Mouse (Mus musculus) adrenal gland, postnatal 14 days (tissue): ENCODE data around the gene Nmnat2. TPM values are rescaled to one million over a fixed set of nuclear protein-coding genes. Genes with fewer than 3 reads are reported as not detected.

Experiments
- DNase-seq: peaks from one replicate; pipeline ENCODE4 v3.0.0; 2021; ENCODE audit warnings: mixed read lengths
- total RNA-seq: library from RNA; stranded (reverse); gene quantifications from 2 replicates; pipeline ENCODE4 v1.2.3, GENCODE M21; 2021

The Nmnat2 gene
- total RNA-seq, 1 experiment from 2014 or later: 0.96 TPM

DNA sequence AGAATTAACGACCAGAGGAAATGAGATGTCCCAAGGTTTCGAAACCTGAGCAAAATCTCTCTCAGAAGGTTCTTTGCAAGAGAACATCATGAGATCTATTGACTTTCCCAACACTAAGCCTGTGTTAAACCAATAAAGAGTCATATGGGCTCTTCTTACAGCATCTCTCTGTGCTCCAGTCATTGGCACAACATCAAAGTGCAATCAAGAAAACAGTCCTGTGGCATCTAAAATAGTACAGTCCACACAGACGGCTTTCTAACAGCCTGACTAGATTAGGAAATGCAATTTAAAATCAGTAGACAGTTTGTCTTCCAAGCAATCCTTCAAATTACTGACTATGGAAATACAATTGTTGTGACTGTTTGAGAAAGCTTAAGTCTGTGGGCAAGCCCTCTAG lies 32.2 kb downstream of the Nmnat2 start:
- DNase-seq: no peak

DNA sequence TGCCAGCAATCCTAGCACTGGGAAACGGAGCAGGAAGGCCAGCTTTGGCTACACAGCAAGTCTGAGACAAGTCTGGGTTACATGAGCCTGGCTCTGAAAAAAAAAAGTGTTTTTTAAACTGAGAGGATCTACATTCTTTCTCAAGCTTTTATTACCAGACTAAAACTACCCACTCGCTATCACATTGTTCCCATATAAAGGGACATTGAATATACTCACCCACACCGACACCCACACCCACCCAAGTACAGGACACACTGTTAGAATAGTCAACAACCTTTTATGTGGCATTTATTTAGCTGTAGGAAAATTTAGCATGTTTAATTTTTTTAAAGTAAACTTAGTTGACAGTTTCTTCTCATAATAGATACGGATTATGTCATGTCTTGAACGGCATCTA lies 35.3 kb downstream of the Nmnat2 start:
- no peak for DNase-seq

DNA sequence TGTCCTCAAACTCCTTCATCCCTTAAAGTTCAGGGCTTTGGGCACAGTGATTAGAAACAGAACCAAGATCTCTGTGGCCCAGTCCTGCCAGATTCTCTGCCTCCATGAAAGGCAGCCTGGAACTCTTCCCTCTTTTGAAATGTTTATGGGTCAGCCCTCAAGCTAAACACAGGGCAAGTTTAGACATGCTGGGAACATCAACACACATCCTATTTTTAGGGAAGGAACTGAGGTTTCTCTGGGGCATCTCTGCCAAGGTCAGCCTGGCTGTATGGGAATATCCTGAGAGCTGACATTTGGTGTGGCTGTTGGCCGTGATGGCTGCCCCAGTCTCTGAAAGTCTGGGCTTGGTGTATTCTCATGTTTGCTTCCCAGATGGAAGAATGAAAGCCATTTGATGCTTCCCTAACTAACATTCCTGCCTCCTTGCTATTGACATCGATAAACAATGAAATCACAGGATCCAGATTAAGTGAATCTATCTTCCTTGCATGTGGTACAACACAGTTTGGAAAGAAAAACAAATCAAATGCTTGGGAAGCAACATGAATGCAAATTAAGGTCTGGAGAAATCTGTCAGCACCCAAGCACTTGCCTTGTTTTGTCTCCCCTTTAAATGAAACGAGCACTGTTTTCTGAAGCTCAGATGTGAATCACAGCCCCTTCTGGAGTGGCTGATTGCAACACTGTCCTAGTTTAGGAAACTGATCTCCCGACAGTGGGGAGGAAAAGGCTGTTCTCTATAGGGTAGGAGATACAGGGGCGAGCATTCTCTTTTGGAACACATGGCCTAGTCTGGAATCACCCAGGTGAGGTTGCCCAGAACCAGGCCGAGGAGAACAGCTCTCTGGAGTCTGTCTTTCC lies 37.7 kb downstream of the Nmnat2 start:
- DNase-seq: no peak

DNA sequence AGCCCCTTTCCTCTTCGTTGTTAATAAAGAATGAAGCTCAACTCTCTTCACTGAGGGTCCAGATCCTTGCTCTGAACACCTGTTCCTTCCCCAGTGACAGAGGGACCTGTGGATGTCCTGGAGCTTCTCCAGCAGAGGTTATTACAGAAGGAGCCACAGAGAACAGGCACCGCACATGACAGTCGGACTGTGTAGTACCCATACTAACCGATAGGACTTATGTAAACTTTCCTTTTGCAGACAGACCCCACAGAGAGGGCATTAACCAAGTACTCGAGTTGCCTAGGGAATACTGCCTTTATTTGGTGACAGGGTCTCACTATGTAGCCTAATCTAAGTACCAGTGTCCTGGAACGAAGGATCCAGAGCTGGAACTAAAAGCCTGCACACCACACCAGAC lies 39.0 kb downstream of the Nmnat2 start:
- no peak for DNase-seq

DNA sequence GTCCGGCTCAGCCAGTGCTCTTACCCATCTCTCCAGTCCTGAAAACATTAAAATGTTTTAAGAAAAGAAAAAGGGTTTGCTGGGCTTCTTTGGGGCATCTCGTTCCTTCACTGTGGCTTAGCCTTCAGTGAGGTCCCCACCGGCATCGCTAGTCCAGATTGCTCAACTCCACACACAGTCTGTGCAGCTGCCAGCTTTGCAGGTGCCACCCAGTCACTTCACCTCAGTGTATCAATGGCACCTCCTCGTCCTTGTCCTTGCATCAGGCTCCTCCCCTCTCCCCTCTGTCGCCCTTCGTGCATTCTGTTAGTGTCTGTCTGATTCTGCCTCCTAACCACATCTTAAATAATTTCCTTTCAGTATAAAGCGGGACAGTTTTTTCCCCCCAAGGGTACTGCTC lies 45.2 kb downstream of the Nmnat2 start:
- no peak for DNase-seq

DNA sequence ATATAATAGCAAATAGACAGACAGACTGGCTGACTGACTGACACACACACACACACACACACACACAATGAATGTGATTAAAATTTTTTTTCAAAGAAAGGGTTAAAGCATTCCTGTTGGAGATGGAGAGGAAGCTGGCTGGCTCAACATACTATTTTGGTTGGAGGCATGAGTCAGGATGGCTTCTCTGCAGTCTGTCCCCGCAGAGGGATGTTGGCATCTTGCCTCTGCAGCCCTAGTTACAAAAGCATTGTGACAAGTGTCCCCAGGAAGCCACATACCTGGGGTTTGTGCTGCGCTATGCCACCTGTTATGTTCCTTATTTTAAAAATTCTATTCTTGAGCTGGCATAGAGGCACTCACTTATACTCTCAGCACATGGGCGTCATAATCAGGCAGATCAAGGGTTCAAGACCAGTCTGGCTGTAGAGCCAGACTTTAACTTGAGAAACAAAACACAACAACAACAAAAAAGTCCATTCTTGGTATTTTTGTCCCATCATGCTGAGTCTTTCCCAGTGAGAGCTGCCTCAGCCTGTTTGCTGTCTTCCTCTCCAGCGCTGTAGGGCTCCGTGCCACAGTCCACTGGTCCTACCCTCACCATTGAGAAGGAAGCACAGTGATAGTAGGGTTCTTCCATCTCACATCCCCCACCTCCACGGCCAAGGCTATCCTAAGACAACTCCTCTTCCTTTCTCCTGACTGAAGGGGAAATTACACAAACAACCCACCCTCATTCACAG lies 45.9 kb downstream of the Nmnat2 start:
- peak; percentile 24 for DNase-seq

DNA sequence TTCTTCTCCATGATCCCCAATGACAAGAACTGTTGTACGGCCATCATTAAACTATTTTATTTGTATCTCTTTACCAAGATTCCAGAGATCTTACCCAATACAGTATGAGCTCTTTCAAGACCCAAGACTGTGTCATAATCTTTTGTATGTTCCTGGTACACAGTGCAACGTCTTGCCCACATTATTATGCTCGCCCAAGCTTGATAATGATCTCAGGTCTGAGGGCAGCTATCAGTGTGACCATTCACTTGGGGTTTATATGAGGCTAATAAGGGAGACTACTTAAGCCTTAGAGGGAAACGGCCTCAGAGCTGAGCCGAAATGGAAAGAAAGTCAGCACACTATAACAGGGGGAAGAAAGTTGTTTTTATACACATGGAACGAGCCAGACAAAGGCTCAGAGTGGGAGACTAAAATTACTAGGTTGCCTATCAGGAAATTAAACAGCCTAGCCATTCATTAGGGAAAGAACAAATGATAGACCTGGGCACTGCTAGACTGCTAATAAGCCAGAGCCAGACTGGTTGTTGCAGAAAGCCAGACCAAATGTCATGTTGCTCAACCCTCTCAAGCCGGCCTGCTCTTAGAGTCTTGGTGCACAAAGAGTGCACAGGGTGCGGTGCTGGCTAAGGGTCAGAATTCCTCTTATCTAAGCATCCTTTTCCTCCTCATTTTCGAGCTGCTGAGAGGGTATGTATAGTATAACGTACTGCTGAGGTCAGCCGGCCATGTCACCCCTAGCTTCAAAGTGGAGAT lies 47.7 kb downstream of the Nmnat2 start:
- peak; percentile 21 for DNase-seq

DNA sequence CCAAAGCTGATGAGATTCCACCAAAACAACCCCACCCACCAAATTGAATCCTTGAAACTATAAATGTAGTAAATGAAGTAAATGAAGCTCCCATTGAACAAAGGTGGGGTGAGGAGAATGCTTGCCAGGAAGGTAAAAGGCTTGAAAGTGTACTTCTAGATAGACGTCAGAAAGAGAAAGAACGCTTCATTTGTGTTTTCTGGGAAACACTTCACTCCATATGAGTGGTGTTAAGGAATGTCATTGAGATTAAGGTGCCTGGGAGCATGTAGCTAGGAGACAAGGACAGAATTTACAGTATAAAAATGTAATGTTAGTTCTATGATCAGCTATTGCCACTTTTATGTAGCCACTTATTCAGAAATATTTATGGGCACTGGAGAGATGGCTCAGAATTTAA lies 49.7 kb downstream of the Nmnat2 start:
- DNase-seq: no peak

DNA sequence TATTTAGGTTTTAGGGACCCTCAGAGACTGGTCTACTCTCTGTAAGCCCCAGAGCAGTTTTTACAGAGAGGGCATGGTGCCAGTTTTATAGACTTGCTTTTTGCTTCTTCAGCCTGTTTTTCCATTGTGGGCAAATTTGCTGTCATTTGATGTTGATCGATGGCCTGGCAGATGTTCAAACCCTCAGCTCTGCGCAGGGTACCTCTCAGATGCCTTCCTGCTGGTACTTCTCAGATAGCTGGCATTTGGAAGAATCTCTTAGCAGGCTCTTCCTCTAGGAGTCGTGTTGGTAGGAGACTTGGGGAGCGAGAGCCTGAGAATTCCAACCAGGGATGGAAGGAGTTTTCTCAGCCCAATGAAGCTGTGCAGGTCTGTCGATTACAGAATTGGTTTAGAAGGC lies 51.3 kb downstream of the Nmnat2 start:
- no peak for DNase-seq

DNA sequence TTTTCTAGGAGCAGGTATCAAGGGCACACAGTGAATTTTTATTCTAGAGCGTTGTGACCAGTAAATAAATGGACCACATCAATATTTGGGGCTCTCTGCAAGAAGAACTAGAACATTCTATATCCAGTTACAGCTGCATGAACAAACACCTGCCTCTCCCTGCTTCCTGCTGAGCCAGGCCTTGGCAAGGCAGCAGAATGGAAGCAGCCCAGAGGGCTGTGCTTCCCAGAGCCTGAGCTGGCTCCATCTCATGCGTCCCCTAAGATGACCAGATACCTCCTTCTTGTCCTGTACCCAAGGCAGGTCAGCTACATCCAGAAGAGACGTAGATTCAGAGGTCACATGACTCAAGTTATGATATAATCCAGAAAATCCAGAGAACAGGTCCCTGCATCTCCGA lies 52.0 kb downstream of the Nmnat2 start:
- DNase-seq: no peak

DNA sequence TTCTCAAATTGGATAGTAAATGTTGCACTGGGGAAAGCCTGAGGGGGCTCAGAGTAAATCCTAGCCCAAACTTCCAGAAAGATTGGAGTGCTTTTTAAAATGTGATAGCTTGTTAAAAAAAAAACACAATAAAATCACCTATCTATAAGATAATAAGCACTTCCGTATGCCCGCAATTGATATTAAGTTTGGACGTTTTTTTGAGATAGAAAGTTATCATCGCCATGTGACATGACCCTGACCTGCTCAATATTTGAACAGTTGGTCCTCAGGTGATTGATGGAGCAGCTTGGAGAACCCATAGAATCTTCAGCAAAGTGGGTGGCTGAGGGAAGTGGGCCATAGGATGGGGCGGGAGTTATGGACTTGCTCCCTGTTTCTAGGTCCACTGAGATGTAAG lies 52.5 kb downstream of the Nmnat2 start:
- no peak for DNase-seq

DNA sequence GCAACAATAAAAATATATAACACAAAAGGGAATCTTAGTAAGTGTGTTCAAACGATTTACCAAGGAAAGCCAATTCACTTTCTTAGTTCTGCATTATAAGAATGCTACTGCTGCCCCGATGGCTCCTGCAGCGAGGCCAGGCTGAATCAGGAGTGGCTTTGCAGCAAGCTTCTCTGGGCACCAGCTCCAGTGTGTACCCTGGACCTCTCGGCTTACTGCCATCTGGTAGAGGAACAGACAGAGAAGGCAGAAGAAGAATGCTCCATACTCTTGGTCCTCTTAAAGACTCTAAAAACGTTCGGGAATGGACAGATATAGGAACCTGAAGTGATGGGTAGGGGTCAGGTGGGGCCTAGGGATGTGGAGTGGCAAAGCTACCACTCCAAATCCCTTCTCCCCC lies 53.0 kb downstream of the Nmnat2 start:
- no peak for DNase-seq

DNA sequence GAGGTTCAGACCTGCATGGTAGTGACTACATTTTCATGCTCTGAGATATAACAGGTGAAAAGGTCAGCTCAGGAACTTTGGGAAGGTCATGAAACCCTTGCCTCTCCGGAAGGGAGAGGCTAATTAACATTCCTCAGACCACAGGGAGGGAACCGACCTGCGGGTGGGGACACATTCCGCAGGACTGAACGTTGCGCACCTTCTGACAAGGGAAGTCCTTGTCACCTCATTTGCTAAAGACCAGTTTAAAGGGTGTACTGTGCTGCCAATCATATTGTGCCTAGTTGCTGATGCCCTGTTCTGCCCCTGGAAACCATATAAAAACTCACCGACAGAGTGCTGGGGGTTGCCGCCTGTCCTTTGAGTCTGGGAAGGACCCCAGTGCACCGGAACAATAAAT lies 54.5 kb downstream of the Nmnat2 start:
- DNase-seq: no peak

DNA sequence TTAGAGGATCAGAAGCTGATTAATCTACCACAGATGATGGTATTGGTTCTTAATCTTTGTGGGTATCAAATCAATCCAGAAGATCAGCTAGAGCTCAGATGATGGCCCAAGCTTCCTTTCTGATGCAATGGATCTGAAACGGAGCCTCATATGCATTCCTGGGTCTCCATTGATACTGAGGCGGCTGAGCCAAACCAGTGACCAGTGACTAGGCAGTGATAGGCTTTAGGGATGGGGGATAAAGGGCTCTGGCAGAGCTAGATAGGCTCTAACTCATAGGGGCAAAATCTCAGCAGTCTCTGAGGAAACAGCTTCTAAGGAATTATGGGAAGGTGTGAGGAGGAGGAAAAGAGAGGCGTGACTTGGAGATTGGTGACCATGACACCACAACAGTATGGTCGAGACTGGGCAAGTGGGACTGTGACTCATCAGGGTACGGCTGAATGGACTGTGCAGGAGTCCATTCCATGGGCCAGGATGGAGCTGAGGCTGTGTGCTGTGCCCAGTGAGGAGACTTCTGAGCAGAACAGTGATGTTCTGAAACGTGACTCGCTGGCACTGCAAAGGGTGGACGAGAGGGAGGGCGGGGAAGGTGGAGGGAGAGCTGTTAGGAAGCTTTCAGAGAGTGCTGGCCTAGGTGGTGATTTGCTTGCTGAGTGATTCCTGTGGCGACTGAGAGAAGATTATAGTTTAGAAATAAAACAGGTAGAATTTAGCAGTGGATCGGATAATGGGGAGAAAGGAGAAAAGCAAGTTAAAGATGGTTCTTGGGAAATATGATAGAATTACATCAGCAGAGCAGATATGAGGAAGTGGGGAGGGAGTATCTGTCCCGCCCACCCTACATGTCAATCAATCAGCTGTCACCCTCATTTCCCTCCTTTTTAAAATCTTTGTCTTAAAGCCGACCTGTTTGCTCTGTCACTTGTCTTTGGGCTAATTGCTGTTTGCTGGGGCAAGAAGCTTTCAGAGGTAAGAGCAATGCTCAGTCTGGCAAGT lies 55.9 kb downstream of the Nmnat2 start:
- DNase-seq: no peak

DNA sequence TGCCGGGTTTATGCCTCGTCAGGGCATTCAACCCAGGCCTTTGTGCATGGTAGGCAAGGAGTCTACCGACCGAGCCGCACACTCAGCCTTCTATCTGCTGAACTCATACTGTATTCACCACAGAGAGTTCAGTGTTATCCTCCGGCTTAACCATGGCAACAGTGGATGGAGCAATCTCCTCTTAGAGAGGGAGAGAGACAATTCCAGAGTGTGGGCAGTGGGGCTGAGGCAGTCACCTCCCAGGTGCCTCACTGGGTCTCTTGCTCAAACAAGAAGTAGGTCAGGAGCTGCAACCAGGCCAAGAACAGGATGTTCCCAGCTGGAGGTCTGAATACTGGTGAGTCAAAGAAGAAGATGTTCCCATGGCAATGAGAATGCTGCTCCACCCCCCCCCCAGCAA lies 56.8 kb downstream of the Nmnat2 start:
- DNase-seq: no peak

DNA sequence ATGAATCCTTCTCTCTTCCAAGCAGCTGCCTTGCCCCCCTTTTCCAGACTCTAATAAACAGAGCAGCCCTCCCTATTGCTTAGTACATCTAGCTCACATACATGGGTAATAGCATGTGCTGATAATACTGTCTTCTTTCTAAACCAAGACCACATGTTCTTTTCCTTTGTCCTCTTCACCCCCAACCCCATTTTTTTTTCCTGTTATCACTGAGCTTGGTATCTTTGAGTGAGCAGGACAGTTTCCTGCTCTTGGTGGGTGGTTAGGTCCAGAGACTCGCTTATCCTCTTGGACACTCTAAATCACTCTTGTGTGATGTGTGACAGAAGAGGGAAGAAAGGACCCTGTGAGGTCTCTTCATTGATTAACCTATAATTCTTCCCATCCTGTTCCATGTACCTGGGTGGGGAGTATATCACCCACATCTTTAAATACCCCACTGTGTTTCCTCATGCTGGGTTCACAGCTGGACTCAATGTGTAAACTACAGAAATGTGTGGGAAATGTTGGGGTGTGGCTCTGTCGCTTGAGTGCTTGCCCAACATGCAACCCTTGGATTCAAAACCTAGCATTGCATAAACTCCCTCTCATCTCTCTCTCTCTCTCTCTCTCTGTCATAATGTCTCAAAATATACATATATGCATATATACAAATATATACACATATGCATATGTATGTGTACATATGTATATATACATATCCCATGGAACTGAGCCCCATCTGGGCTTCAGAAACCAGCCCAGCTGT lies 58.9 kb downstream of the Nmnat2 start:
- DNase-seq: no peak

DNA sequence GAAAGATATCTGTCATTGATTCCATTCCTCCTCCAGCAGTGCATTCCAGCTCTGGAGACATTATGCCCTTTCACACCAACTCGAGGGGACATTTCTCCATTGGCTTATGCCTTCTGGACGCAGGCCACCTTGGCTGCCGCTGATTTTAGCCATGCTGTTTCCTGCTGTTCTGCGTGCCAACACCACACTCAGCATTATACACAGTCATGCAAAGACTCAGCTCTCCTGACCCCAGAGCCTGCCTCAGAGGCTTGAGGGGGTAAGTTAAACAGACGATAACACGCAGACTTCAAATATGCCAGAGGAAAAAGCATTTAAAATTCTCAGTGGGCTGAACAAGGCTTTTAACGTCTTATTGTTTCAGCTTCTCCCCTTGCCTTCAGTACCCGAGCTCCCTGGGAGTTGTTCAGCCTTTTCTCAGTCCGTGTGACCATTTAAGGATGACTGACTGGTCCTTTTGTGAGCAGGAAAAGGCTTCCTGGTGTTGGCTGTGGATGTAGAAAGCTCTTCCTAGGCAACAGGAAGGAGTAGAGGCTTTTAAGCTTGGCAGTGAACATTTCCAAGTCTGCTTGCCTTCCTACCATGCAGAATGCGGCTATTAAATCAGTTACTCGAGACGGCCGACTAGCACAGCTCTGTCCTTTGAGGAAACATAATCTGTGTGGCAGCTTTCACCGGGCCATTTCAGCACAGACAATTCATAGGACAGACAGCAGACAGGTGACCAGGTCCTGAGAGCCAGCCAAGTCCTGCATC lies 59.8 kb downstream of the Nmnat2 start:
- DNase-seq: peak; percentile 61

DNA sequence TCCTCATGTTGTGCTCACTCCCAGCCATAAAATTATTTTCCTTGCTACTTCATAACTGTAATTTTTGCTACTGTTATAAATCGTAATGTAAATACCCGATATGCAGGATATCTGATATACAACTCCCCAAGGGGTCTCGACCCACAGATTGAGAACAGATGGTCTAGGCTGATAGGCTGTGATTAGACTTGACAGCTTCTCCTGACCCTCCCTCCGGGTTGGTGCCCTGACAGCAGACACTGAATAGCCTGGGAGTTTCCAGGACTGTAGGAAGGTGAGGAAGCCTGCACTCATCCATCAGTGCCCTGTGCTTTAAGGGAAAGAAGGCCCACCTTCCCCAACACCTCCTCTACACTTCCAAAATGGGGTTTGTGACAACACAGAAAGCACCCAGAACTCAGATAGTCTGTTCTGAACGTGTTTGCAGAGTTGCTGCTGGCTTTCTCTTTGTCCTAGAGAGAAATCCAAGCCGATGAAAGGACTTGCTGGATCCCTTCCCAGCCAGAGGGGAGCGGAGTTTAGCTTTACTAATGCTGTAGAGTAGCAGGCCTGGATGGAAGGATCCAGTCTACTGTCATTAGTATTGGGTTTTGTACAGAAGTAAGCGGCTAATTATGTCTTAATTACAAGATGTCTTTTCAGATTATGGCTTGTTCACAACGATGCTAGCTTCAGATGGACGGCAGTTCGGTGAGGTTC lies 61.8 kb downstream of the Nmnat2 start:
- no peak for DNase-seq

DNA sequence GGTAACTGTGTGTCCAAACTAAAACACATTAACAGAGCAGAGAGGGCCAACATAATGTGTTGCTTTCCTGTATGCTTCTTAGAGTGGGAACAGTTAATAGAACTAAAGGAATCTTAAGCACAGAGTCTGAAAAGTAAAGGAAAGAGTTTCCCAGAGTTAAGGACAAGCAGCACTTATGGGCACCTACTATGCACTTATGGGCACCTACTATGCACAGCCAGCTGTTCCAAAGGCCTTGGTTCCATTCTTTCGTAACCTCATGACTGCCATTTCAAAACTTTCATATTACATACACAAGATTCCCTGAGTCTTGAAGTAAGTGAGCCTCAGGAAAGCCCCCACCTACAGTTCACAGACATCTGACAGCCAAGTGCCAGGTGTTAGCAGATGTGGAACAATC lies 64.3 kb downstream of the Nmnat2 start:
- no peak for DNase-seq

DNA sequence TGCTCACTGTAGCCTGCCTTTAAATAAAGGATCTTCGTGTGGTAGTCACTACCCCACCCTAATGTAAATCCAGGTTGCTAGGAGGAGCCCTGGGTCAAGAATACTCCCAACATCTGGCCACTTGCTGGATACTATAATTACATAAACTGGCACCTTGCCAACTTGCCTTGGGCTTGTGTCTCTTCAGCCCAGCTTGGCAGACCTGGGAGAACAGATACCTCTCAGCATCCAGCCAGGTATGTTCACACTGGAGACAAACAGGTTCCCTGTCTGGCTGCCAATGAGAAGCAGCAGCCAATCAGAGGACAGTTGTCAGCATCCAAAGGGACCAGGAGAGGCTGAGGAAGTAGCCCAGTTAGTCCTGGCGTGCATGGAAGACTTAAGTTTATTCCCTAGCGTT lies 64.8 kb downstream of the Nmnat2 start:
- DNase-seq: no peak
